Mouse (Mus musculus): ENCODE data around the gene Majin.

GRCm38 (mm10) chr19:6218606-6219005 lies 34.4 kb downstream of the Majin start:
- TF ChIP-seq CTCF (IDR thresholded peaks at IDR 0.05; ENCODE audit: low read depth, low read length) (no peak), POLR2A (IDR thresholded peaks at IDR 0.05; ENCODE audit: borderline replicate concordance, low read depth, low read length) (no peak)
